Mouse (Mus musculus) spleen, embryonic (tissue): Measurements from ENCODE around the gene Akt1s1.

Experiments used
- CTCF ChIA-PET: fragments of 350-600 bp; sonication (Branson Sonifier 250); formaldehyde crosslinking; loops from one replicate; lab custom pipeline; 2022; lab: Charles Lee

The Akt1s1 gene

DNA sequence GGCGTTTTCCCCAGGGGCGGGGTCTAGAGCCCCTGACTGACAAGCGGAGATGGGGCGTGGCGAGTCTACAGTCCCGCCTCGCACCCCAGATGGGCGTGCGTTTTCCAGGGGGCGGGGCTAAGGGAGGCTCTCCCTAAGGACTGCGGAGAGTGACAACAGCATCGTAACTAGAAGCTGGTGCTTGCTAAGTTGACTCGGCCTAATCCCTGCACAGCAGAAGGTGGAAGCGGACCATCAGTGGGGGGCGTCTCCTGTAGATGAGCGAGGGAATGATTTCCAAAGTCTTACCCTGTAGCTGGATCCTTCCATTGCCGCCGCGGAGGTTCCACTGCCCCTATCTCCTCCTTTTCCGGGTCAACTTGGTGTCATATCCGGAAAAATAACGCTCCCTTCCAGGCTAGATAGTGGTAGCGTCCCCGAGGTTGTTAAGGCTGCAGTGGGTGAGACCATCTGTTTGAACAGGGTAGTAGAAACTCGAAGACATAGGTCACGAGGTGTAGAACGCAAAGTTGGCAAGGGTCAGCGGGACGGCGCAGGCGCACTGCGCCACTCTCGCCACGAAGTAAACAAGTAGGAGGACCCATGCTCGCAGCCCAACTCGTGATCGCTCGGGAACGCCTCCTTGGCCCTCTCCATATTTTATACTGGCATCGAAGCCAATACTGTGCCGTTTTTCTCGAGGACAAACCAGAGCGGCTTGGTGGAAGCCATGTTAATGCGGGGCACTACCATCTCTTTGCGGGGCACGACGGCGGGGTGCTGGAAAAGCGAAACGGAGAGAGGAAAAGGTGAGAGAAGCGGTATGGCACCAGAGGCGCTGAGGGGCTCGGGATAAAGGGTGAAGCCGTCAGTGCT is at the start of gene Akt1s1, which contains the start of gene Tbc1d17:
Akt1s1 (plus strand) TSS at position 431 of the 855 bp plus-strand sequence.
Tbc1d17 (minus strand) TSS at position 519 of the 855 bp plus-strand sequence.
- CTCF ChIA-PET, result interaction anchor here (1.1 kb wide), 1 partner anchor 23 kb away, joined by 3 read pairs; no protein-coding TSS in a partner anchor

DNA sequence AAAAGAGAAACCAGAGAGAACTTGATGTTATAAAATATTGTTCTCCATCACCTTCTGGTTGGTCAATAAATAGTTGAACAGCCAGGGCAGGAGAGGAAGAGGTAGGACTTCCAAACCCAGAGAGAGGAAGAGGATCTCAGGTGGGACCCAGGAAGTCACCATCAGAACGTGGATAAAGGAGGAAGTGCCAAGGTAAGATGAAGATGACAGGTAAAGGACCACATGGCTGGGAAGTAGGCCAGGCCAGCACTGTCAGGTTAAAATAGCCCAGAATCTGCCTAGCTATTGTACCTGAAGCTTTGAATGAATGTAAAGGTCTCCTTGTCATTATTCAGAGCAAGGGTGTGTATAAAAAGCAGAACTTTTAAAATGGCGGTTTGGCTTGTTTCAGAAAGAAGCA is 39.9 kb upstream of the Akt1s1 start:
- CTCF ChIA-PET, result no interaction called here

DNA sequence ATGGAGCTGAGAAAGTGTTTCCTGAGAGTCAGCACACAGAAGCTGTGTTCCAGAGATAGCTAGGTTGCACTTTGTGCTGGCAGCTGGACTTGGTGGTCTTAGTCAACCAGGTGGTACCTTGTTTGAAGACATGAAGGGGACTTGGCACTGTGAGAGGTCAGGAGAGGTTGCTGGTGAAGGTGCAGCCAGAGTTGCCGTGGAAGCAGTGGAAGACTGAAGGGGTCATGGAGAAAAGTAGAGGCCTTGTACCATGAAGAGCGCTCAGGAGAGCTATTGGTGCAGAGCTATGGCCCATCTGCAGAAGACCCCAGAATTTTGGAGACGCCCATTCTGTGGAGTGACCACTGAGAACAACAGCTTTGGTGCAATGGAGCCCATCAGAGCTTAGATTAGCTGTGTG is 39.3 kb upstream of the Akt1s1 start:
- CTCF ChIA-PET, result no interaction called here

DNA sequence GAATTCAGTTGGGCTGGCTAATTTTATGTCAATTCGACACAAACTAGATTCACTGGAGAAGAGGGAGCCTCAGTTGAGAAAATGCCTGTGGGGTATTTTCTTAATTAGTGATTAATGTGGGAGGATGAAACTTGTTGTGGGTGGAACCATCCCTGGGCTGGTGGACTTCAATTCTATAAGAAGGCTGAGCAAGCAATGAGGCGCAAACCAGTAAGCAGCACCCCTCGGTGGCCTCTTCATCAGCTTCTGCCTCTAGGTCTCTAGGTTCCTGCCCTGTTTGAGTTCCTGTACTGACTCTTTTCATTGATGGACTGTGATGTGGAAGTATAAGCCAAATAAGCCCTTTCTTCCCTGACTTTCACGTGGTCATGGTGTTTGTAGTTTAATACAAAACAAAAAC is 38.4 kb upstream of the Akt1s1 start:
- CTCF ChIA-PET, result no interaction called here

DNA sequence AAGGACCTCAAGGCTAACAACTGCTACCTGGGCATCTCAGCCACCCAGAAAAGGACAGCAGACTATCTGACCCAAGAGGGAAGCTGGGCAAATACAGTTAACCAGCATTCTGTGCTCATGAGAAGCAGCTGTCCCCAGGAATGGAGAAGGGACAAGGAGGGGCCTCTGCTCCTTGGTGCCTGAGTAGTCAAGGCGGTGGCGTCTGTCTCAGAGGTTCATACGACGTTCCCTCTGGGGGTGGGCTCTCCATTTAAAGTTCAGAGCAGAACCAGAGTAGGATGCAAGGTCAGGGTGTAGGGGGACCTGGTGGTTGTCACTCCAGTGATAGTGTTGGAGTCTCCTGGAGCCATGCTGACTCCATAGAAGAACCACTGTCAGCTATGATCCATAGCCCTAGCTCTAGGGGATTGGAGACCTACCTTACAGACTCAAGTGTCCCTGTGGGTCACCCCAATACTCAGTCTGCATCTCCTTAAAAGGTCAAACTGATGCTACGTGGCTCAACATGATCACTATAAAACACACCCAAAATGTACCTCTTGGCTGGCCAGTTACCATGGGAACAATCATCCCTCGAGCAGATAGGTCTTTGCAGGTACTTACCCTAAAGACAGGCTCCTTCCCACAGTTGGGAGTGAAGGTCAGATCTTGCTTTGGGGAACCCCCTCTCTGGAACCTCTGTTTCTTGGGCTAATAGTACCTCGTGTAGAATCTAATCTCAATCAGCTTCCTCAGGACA is 37.8 kb upstream of the Akt1s1 start:
- CTCF ChIA-PET, result no interaction called here

DNA sequence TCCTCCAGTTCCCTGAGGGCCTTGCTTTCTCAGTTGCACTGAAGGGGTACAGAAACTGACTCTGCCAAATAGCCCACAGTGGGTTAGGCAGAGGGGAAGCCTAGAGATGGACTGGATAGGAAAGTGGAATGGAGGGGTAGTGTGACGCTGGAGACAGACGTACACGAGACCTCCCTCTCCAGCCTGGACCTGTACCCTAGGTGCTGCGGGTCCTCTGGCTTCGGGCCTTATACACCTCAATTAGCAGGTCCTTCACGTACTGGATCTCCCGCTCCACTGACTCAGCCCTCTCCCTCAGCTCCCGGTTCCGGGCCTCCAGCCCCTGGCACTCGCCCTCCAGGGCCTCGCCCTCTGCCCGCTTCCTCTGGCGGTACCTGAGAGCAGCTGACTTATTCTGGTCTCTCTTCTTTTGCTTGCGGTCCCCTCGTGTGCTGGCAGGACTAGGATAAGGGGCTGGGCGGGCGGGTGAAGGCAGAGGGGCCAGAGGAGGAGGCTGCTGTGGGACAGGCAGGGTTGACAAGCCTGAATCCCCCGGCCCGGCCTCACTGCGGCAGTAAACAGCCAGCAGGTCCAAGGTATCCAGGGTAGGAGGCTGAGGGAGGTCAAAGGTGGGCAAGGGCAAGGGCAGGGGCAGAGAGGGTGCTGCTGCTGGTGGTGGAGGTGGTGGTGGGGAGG is 36.0 kb upstream of the Akt1s1 start:
- CTCF ChIA-PET, result no interaction called here

DNA sequence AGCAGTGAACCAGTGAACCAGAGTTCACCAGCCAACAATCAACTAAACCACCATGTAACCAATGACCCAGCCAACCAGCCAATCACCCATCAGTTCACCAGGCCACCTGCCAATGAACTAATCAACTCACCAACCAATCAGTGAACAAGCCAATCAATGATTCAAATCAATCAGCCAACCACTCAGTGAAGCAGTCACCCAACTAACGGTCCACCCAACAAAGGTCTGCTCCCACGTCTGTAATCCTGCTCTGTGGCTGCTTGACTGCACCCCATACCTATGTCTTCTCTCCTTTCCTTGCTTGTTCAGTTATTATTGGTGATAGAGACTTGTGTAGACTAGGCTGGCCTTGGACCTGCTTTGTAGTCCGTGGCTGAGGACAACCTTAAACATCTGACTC is 34.8 kb upstream of the Akt1s1 start:
- CTCF ChIA-PET, result no interaction called here

DNA sequence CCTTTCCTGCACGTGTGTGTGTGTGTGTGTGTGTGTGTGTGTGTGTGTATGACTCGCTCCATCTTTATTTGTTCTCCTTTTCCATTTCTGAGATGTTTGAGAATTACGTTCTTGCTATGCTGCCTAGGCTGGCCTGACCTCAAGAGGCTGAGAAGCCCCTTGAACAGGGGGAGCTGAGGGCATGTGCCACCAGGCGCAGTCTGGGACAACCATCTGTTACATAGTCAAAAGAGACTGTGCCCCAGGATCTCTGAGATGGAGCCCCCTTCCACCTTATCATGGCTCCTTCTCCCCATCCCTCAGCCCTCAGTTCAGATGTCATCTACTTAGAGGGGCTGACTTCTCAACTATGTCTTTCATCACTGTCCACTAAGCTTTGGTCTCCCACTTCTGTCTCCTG is 34.4 kb upstream of the Akt1s1 start:
- CTCF ChIA-PET, result no interaction called here

DNA sequence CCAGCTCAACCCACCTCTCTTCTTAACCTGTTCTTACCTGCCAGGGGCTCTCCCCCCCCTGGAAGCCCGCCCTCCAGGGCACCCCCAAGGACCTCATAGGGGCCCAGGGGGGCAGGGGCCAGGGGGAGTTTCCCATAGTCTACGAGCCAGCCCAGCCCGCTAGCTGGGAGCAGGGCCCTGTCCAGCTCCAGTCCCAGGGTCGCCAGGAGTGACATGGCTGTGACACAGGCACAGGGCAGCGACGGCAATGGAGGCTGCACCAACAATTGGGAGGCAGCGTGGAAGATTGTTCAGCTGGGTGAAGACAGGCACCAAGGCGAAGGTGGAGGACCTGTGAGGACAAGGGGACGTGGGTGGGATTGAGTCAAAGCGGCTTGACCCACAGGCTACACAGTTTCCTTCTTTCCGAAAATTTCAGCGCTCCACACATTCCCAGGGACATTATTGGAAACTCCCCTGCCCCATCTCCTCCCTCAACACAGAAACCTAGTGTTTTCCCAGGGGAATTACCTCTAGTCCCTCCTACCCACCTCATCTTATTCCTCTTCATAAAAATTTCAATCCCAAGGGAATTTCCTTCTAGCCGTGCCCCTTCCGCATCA is 33.7 kb upstream of the Akt1s1 start:
- CTCF ChIA-PET, result interaction anchor here (0.6 kb wide), 2 partner anchors 73 to 512 kb away, joined by 6 to 8 read pairs; no protein-coding TSS in a partner anchor

DNA sequence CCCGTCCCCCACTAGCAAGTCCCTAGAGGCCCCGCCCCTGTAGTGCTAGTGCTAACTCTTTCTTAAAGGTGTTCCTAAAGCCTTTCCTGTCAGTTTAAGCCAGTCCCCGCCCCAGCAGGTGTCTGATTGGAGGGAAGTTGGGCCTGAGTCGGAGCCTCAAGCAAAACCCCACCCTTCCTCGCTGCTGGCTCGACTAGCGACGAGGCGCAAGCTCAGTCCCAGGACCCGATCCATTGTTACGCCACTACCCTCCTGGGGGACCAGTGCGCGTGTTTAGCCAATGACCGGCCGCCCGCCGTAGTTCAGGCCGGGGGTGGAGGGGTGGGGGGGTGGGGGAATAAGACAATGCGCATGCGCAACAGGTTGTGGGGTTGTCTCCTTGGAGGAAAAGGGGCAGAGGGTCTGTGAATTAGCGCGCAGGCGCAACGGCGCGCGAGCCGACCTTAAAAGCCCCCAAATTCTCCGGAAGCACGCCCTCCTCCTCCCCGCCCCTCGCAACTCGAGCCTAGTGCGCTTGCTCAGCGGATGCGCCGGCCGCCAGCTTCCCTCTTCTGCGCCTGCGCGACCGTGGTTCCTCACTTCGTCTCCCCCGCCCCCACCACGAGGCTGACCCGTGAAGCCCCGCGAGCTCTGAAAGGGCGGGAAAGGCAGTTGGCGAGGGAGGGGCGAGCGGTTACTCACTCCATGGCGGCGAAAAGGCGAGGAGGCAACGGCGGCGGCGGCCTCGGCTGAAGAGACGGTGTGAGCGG is 32.9 kb upstream of the Akt1s1 start, which contains the start of the genes Nup62 and Il4i1:
Nup62 (plus strand) TSS at position 368 of the 749 bp plus-strand sequence.
Il4i1 (plus strand) TSS at position 667 of the 749 bp plus-strand sequence.
- CTCF ChIA-PET, result interaction anchor here (0.6 kb wide), 2 partner anchors 74 to 513 kb away, joined by 6 to 8 read pairs; no protein-coding TSS in a partner anchor

DNA sequence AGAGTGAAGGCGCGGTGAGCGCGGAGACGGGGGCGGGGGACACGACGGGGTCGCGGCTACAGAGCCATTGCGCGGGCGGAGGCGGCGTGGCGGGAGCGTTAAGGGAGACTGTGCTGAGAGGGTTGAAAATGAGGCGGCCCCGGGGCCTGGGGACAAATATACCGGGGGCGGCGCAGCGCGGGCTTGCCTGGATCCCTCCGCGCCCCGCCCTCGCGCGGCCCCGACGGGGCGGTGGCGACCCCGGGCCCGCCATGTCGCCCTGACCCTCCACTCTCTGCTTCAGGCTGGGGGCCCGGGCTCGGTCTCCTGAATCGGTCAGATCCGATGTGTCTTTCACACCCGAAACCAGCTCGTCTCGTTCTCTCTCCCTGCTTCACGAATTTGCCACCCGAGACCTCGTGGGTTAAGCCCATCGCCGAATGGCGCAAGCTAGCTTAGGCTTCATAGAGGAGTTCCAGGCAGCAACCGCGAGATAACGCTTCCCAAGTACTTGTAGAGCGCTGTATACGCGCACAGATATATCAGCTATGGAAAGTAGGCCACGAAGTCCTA is 32.2 kb upstream of the Akt1s1 start, which contains the start of gene Atf5:
Atf5 (minus strand) TSS at position 189 of the 552 bp plus-strand sequence.
- CTCF ChIA-PET, result no interaction called here

DNA sequence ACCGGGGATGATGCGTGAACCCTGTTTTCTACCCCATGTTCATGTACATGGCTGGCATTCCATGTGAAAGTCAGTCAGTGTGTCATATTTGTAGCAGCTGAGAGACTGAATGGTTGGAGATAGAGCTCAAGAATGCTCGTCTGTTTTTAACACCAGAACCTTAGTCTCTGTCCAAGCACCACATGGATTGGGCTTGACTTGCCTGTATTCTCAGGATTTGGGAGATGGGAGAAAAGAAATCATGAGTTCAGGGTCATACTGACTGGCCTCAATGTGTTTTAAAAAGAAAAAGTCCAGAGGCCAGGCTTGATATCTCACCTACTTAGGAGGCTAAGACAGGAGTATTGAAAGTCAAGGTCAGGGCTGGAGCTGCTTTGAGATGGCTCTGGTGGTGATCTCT is 31.4 kb upstream of the Akt1s1 start:
- CTCF ChIA-PET, result no interaction called here

DNA sequence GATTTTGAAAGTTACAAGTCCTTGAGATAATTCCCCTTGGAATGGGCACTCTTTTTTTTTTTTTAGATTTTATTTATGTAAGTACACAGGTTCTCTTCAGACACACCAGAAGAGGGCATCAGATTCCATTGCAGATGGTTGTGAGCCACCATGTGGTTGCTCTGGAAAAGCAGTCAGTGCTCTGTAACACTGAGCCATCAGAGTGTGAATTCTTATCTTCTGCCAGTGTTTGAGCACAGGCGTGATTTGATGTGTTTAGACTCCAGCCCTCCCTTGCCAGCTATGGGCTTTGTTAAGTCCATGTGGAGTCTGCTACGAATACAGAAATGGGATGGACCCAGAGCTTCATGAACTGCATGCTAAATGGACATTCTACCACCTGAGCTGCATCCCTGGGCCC is 30.6 kb upstream of the Akt1s1 start:
- CTCF ChIA-PET, result no interaction called here

DNA sequence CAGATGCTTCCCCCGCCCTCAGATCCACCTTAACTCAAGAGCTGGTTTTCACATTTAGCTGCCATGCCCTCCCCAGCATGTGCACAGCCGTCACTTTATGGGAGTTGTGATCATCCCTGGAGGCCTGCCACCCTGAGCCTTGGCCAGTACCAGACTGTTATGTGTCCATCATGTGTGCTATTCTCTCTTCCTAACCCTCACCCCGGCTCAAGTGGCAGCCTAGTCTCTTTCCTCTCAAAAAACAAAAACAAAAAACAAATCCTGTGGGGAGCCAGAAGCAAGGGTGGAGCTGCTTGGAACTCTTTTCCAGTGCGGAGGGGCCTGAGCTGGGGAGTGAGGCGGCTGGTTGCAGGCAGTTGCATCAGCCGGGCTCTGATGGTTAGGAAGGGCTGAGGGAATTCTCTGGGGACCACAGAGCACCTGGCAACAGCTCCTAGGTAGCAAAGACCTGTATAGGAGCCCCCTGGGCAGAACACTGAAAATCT is 30.0 kb upstream of the Akt1s1 start:
- CTCF ChIA-PET, result interaction anchor here (0.8 kb wide), 1 partner anchor 31 kb away, joined by 3 read pairs; no protein-coding TSS in a partner anchor

DNA sequence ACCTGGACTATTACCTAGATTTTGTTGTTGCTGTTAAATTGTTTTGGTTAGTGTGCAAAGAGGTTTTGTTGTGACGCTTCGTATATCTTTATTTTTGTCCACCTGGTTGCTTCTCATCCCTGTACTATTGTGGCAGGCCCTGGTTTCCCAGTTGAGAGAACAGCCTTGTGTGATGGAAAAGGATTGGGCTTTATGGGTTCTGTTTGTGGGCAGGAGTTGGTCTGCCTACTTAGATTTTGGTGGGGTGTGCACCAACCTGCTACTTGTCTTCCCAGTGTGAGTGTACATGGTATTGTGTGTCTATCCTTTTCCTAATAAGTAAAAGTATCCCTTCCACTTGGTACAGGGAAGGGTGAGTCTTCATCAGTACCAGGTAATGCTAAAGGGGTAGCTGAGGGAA is 29.4 kb upstream of the Akt1s1 start:
- CTCF ChIA-PET, result interaction anchor here (0.8 kb wide), 1 partner anchor 30 kb away, joined by 3 read pairs; no protein-coding TSS in a partner anchor

DNA sequence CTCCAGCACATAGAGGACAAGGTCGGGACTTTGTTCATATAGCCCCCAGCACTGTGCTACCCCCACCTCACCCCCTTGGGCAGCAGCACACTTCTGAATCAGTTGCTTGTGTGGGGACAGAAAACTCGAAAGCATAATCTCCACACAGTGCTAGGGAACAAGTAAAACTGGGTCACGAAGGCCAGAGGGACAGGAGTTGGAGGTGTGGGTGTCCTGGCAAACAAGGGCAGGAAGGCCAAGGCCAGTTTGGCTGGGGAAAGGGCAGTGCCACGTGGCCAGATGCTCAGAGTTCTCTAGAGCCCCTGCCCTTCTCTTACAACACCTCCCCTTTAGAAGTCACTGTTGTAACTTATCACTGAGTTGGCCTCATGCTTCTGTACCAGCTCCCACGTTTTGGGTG is 28.9 kb upstream of the Akt1s1 start:
- CTCF ChIA-PET, result no interaction called here

DNA sequence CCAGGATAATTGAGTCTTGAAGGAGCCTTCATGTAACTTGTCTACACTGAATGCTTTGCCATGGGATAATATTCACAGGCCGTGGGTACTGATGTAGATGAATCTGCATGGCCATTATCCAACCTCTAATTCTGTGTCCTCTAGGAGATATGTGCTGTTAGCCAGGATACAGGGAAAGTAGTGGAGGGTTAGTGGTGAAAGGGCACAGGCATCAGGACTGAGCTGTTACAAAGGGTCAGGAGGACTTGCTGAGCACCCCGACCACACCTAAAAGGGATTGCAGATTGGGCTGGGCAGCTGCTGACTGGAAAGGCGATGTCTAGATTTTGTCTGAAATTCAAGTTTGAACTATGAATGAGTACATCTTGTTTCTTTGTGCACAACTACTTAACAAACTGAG is 28.3 kb upstream of the Akt1s1 start:
- CTCF ChIA-PET, result no interaction called here

DNA sequence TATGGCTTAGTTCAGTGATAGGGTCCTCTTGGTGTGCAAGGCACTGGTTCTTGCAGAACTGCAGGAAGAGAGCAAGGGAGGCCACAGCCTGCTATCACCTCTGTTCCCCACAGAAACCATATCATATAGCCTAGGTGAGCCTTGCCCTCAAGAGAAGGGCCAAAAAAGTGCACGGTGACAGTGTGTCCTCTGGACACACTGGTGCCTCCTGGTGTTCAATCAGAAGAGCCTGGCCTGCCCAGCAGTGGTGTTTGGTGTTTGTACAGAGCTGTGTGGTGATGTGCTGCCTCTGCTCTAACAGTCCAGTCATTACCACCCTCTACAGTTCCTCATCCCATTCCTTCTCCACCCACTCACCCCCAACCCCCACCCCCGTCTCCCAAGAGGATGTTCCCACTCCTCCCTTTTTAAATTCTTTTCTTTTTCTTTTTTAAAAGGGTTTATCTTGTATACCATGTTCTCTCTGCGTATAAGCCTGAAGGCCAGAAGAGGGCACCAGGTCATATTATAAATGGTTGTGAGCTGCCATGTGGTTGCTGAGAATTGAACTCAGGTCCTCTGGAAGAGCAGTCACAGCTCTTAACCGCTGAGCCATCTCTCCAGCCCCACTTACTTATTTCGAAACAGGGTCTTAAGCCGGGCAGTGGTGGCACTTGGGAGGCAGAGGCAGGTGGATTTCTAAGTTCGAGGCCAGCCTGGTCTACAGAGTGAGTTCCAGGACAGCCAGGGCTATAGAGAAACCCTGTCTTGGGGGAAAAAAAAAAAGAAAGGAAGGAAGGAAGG is 26.9 kb upstream of the Akt1s1 start:
- CTCF ChIA-PET, result no interaction called here

DNA sequence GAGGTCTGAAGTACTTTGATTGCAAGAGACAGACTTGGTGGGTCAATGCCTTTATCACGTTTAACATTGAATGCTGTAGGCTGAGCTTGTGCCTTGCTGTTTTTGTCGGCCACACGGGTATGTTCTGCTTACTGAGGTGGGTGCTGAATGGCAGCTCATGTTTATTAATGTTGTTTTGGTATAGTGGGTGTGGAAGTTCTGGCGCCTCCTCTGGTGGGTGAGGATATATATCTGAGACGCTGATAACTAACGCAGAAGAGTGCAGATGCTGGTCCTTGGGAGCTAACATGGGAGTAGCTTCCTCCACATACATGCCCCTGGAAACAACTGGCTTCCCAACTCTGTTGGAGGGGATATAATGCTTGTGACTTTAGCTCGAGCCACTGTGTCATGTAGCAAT is 25.4 kb upstream of the Akt1s1 start:
- CTCF ChIA-PET, result interaction anchor here (0.6 to 1.1 kb wide), 4 partner anchors 15 to 198 kb away, joined by 3 to 11 read pairs (median 4); no protein-coding TSS in a partner anchor
